8 mouse cellular contexts compared by ENCODE assay signal in genomic region chr3:20520738-20521137, GRCm38 (mm10).
A peak's percentile ranks its signal among the peaks of the same experiment; 100 is the strongest.
DNase-seq lines count a peak whose midpoint lies in the region; ATAC-seq and TF ChIP-seq lines count a peak whose summit lies in the region.

No protein-coding gene starts in this region.

- TF ChIP-seq CTCF in layer of hippocampus, adult 2 months (conservative IDR thresholded peaks at IDR 0.05) = peak; percentile 83
- peak; percentile 63 to 76 (median 69) for TF ChIP-seq CTCF in MEL (IDR thresholded peaks at IDR 0.05 in 2 of 3, conservative IDR thresholded peaks at IDR 0.05 in 1 of 3; ENCODE audit: control insufficient read depth in 1 of 3, insufficient read depth in 1 of 3, low read depth in 2 of 3, low read length in 3 of 3, poor library complexity in 1 of 3, severe bottlenecking in 1 of 3)

- no peaks in the 10 kb centered on the region for H3K9me3 ChIP-seq in MEL (replicated peaks; ENCODE audit: insufficient read depth, low read length)
- H3K9me3 ChIP-seq in embryonic facial prominence, embryonic 14.5 days (ENCODE audit: control insufficient read depth, low read length) = no peaks in the 10 kb centered on the region
- no peaks in the 10 kb centered on the region for H3K9me3 ChIP-seq in neural tube, embryonic 11.5 days (ENCODE audit: control insufficient read depth, low read length)

- no peak for TF ChIP-seq EP300 in MEL (IDR thresholded peaks at IDR 0.05; ENCODE audit: low read depth in 1 of 2, low read length in 2 of 2)

- H3K79me2 ChIP-seq in MEL (ENCODE audit: control insufficient read depth, insufficient read depth, low read length, poor library complexity) = no peaks in the 10 kb centered on the region

- 43% methylated on average over 6 of the region's 6 CpGs for WGBS in embryonic facial prominence, embryonic 14.5 days
- 66% methylated on average over 6 of the region's 6 CpGs for WGBS in neural tube, embryonic 11.5 days

- no peaks in the 10 kb centered on the region for H3K36me3 ChIP-seq in MEL (ENCODE audit: control insufficient read depth in 1 of 2, insufficient read depth in 2 of 2, low read length in 2 of 2)
- H3K36me3 ChIP-seq in embryonic facial prominence, embryonic 14.5 days (ENCODE audit: control insufficient read depth, insufficient read depth, low read length) = no peaks in the 10 kb centered on the region
- no peaks in the 10 kb centered on the region for H3K36me3 ChIP-seq in neural tube, embryonic 11.5 days (ENCODE audit: control insufficient read depth, insufficient read depth, low read length)

- no peak for ATAC-seq in CD4-positive, CD25-positive, alpha-beta regulatory T cell, adult 4 months
- no peak for ATAC-seq in embryonic facial prominence, embryonic 14.5 days (ENCODE audit: low read depth)
- peak; percentile 43 for ATAC-seq in neural tube, embryonic 11.5 days (ENCODE audit: insufficient read depth, low FRiP score, low TSS enrichment)

- peak; percentile 40 for TF ChIP-seq RAD21 in MEL (IDR thresholded peaks at IDR 0.05; ENCODE audit: low read depth, low read length)

- no peak for TF ChIP-seq POLR2A in MEL (IDR thresholded peaks at IDR 0.05; ENCODE audit: control insufficient read depth in 1 of 2, insufficient read depth in 1 of 2, low read depth in 1 of 2, low read length in 2 of 2, poor library complexity in 1 of 2)

- no peak overlapping the region for H3K9ac ChIP-seq in MEL (ENCODE audit: control insufficient read depth, low read depth, low read length, poor library complexity, severe bottlenecking)
- H3K9ac ChIP-seq in embryonic facial prominence, embryonic 14.5 days (ENCODE audit: low read depth, low read length) = no peak overlapping the region
- H3K9ac ChIP-seq in neural tube, embryonic 11.5 days (ENCODE audit: low read length) = no peak overlapping the region

- no peak overlapping the region for H3K4me2 ChIP-seq in embryonic facial prominence, embryonic 14.5 days (ENCODE audit: low read depth, low read length)
- H3K4me2 ChIP-seq in neural tube, embryonic 11.5 days (ENCODE audit: low read depth) = no peak overlapping the region

- DNase-seq in CD4-positive, CD25-positive, alpha-beta regulatory T cell, adult 2 months (ENCODE audit: low read depth, low spot score) = peak; percentile 44
- peak in 1 of 2 experiments; percentile 10 for DNase-seq in layer of hippocampus, adult 2 months (ENCODE audit: low spot score in 2 of 2)
- DNase-seq in layer of hippocampus, adult 9-10 months (ENCODE audit: low spot score) = no peak
- DNase-seq in MEL (ENCODE audit: low read depth, low spot score) = peak; percentile 45
- peak; percentile 39 for DNase-seq in embryonic facial prominence, embryonic 14.5 days (ENCODE audit: low spot score)
- DNase-seq in neural tube, embryonic 11.5 days (ENCODE audit: low spot score) = peak; percentile 49
- no peak for DNase-seq in gastrocnemius, adult 18-20 months (ENCODE audit: low spot score)

- H3K4me1 ChIP-seq in MEL (ENCODE audit: control insufficient read depth in 1 of 2, insufficient read depth in 2 of 2, low read length in 2 of 2) = no peaks in the 10 kb centered on the region
- H3K4me1 ChIP-seq in embryonic facial prominence, embryonic 14.5 days (ENCODE audit: control insufficient read depth, insufficient read depth, low read length) = no peaks in the 10 kb centered on the region
- H3K4me1 ChIP-seq in neural tube, embryonic 11.5 days (ENCODE audit: control insufficient read depth, insufficient read depth, low read length) = no peaks in the 10 kb centered on the region

- no peaks in the 10 kb centered on the region for H3K27me3 ChIP-seq in MEL (ENCODE audit: control insufficient read depth in 1 of 2, insufficient read depth in 2 of 2, low read length in 2 of 2)
- H3K27me3 ChIP-seq in embryonic facial prominence, embryonic 14.5 days (replicated peaks; ENCODE audit: control insufficient read depth, insufficient read depth, low read length) = no peaks in the 10 kb centered on the region
- H3K27me3 ChIP-seq in neural tube, embryonic 11.5 days (ENCODE audit: control insufficient read depth, insufficient read depth, low read length) = no peaks in the 10 kb centered on the region

- no peak overlapping the region for H3K27ac ChIP-seq in layer of hippocampus, adult 2 months
- no peak overlapping the region for H3K27ac ChIP-seq in MEL (ENCODE audit: control insufficient read depth, low read depth, low read length)
- H3K27ac ChIP-seq in embryonic facial prominence, embryonic 14.5 days (replicated peaks; ENCODE audit: low read depth, low read length) = no peak overlapping the region
- no peak overlapping the region for H3K27ac ChIP-seq in neural tube, embryonic 11.5 days (ENCODE audit: low read depth, low read length)

- H3K4me3 ChIP-seq in layer of hippocampus, adult 2 months = no peak overlapping the region
- H3K4me3 ChIP-seq in MEL (ENCODE audit: control insufficient read depth in 1 of 2, insufficient read depth in 1 of 2, low read depth in 2 of 2, low read length in 2 of 2) = no peak overlapping the region
- H3K4me3 ChIP-seq in embryonic facial prominence, embryonic 14.5 days (ENCODE audit: low read depth, low read length) = no peak overlapping the region
- H3K4me3 ChIP-seq in neural tube, embryonic 11.5 days (ENCODE audit: low read depth, low read length) = no peak overlapping the region

TF ChIP-seq in MEL, 35 proteins besides CTCF, POLR2A, EP300 and RAD21:
- TF ChIP-seq MAFK (IDR thresholded peaks at IDR 0.05; ENCODE audit: borderline replicate concordance, low read depth, low read length) (no peak), TCF12 (IDR thresholded peaks at IDR 0.05; ENCODE audit: low read depth, low read length) (no peak), POLR2AphosphoS2 (IDR thresholded peaks at IDR 0.05; ENCODE audit: low read length) (no peak), TAL1 (IDR thresholded peaks at IDR 0.05; ENCODE audit: low read length) (no peak), POLR2AphosphoS5 (IDR thresholded peaks at IDR 0.05; ENCODE audit: borderline replicate concordance, low read depth, low read length) (no peak), NRF1 (IDR thresholded peaks at IDR 0.05; ENCODE audit: insufficient read depth, low read depth, low read length, poor library complexity, severe bottlenecking) (no peak), SMC3 (IDR thresholded peaks at IDR 0.05; ENCODE audit: low read depth, low read length) (peak; percentile 53), ZC3H11A (IDR thresholded peaks at IDR 0.05; ENCODE audit: low read depth, low read length) (0 out of 2 replicates have a peak, but pooled peaks have one; percentile 10), ETS1 (IDR thresholded peaks at IDR 0.05; ENCODE audit: low read depth, low read length) (no peak), JUND (IDR thresholded peaks at IDR 0.05; ENCODE audit: low read depth, low read length) (no peak), BHLHE40 (IDR thresholded peaks at IDR 0.05; ENCODE audit: borderline replicate concordance, low read depth, low read length) (no peak), CHD1 (IDR thresholded peaks at IDR 0.05; ENCODE audit: low read depth, low read length) (no peak), E2F4 (IDR thresholded peaks at IDR 0.05; ENCODE audit: borderline replicate concordance, low read depth, low read length) (no peak), GATA1 (IDR thresholded peaks at IDR 0.05; ENCODE audit: low read depth, low read length) (no peak), ELF1 (IDR thresholded peaks at IDR 0.05; ENCODE audit: low read depth, low read length) (no peak), MYB (IDR thresholded peaks at IDR 0.05; ENCODE audit: low read depth, low read length) (no peak), ZNF384 (IDR thresholded peaks at IDR 0.05; ENCODE audit: low read depth, low read length) (peak; percentile 61; the same call in 1 of the 2 replicates), USF2 (IDR thresholded peaks at IDR 0.05; ENCODE audit: borderline replicate concordance in 1 of 2, insufficient read depth in 1 of 2, low read depth in 1 of 2, low read length in 2 of 2) (no peak), RCOR1 (IDR thresholded peaks at IDR 0.05; ENCODE audit: low read depth, low read length) (no peak), UBTF (IDR thresholded peaks at IDR 0.05; ENCODE audit: borderline replicate concordance, insufficient read depth, low read depth, low read length) (no peak), CHD2 (IDR thresholded peaks at IDR 0.05; ENCODE audit: low read length) (no peak)

Comparison
In these comparisons a context has a peak if more than half of its experiments do, and no peak if none do; other contexts are left out.
1. DNase-seq: peak in CD4-positive, CD25-positive, alpha-beta regulatory T cell, adult 2 months (single experiment), MEL (single experiment), embryonic facial prominence, embryonic 14.5 days (single experiment) and neural tube, embryonic 11.5 days (single experiment); none in layer of hippocampus, adult 9-10 months (single experiment) and gastrocnemius, adult 18-20 months (single experiment).